Mouse (Mus musculus): ENCODE measurements at regions not wholly inside any gene's neighbourhood (a gene's known extent, or its start where the extent isn't known, plus 50 kb on each side); places are given as distances from the start of the nearest gene placed in this dataset.

GRCm38 (mm10) chr17:14539651-14540050 is 154.4 kb downstream of the Thbs2 start:
- DNase-seq = no peak

- no peak for DNase-seq
These were observed 154.8 kb downstream of the Thbs2 start for GRCm38 (mm10) chr17:14539191-14539590.

GRCm38 (mm10) chr17:14538527-14538926 is 155.5 kb downstream of the Thbs2 start:
- no peak for DNase-seq

- DNase-seq = no peak
These were observed 161.1 kb downstream of the Thbs2 start for GRCm38 (mm10) chr17:14532979-14533314.

GRCm38 (mm10) chr17:14532298-14532978 is 161.6 kb downstream of the Thbs2 start:
- DNase-seq = no peak

GRCm38 (mm10) chr17:14531796-14532195 is 162.2 kb downstream of the Thbs2 start:
- DNase-seq = no peak

- DNase-seq = no peak
These were observed 166.3 kb downstream of the Thbs2 start for GRCm38 (mm10) chr17:14527691-14528090.

GRCm38 (mm10) chr17:14525255-14525654 is 168.8 kb downstream of the Thbs2 start:
- DNase-seq = no peak

GRCm38 (mm10) chr17:14524426-14525236 is 169.4 kb downstream of the Thbs2 start:
- DNase-seq = peak; percentile 53 to 85

- no peak for DNase-seq
These were observed 172.0 kb downstream of the Thbs2 start for GRCm38 (mm10) chr17:14522011-14522410.

GRCm38 (mm10) chr17:14520565-14520964 is 173.5 kb downstream of the Thbs2 start:
- peak; percentile 55 to 87 for DNase-seq

GRCm38 (mm10) chr17:14519367-14519766 is 174.7 kb downstream of the Thbs2 start:
- no peak for DNase-seq

- DNase-seq = no peak
These were observed 175.8 kb downstream of the Thbs2 start for GRCm38 (mm10) chr17:14518216-14518615.

GRCm38 (mm10) chr17:14517368-14517767 is 176.7 kb downstream of the Thbs2 start:
- DNase-seq = no peak

GRCm38 (mm10) chr17:14516097-14516496 is 177.9 kb downstream of the Thbs2 start:
- peak; percentile 38 to 83 for DNase-seq

GRCm38 (mm10) chr17:14513454-14513853 is 180.6 kb downstream of the Thbs2 start:
- DNase-seq = no peak

- DNase-seq = no peak
These were observed 183.5 kb downstream of the Thbs2 start for GRCm38 (mm10) chr17:14510486-14510885.

- no peak for DNase-seq
These were observed 186.9 kb downstream of the Thbs2 start for GRCm38 (mm10) chr17:14507111-14507510.

GRCm38 (mm10) chr17:14506123-14506522 is 187.9 kb downstream of the Thbs2 start:
- no peak for DNase-seq

GRCm38 (mm10) chr17:14505415-14505814 is 188.6 kb downstream of the Thbs2 start:
- DNase-seq = peak; percentile 20 to 58

GRCm38 (mm10) chr17:14503670-14504069 is 190.4 kb downstream of the Thbs2 start:
- DNase-seq = no peak

GRCm38 (mm10) chr17:14501341-14501740 is 192.7 kb downstream of the Thbs2 start:
- no peak for DNase-seq

GRCm38 (mm10) chr17:14497086-14497485 is 196.9 kb downstream of the Thbs2 start:
- no peak for DNase-seq

- DNase-seq = no peak
These were observed 200.2 kb downstream of the Thbs2 start for GRCm38 (mm10) chr17:14493751-14494320.

Data from kidney, postnatal 36 days (tissue).